Mouse (Mus musculus): ENCODE data around the gene Olfr729.

Gene Olfr729

DNA sequence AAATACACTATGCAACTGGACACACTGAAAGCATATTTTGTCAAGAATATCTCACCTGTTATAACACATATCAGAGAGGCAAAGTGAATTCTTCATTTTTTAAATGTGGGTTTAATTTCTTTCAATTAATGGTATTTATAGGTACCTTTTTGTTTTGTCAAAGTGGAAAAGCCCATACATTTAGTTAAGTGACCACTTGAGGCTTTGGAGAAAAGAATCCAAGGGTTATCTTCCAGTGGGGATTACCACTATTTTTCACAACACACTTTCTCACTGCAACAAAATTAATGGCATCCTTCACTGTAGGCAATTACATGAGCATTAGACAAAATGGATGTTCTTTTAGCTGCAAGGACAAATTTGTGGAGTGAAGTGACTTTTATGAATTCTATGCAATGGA, at the start of gene Olfr729:
Gene Olfr729, minus strand, starts transcription at position 101 of the 400 bp plus-strand sequence.
- in situ Hi-C loops (cut with MboI, MseI) = no loop called here

DNA sequence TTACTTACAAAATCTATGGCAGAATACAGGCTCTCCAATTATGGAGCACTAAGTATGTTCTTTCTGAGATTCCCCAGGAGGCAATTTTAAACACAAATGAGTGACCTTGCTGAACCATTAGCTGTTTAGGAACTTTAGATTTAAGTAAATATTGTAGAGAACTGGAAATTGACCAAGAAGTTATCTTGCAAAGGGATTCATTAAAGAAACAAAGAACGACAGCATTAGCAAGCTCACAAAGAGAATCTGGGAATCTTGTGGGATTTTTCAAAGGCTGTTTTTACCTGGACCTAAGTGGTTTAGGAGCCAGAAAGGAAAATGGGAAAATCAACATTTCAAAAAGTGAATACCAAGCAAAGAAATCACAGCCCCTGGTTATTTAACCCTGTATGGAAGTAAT, 35.4 kb upstream of the Olfr729 start, which contains the start of gene Olfr730:
Gene Olfr730, minus strand, starts transcription at position 101 of the 400 bp plus-strand sequence.
- in situ Hi-C loops (cut with MboI, MseI) = no loop called here

DNA sequence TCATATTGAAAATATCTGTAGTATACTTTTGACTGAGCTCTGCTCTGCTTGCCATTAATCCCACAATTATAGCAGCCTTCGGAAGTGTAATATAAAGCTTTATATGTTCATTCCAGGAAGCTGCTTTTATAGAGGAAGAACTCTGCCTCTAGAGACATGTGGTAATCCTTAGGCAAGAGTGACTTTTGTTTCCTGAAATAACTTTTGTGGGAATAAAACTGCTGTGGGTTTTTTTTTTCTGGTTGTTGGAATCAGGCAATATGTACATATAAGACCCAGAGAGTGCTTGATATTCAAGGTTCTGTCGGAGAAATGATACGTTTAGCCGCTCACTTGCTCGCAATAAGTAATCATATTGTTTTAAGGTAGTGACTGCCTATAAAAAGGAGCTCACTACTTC, 10.1 kb downstream of the Olfr729 start, which contains the start of gene Olfr728:
Gene Olfr728, minus strand, starts transcription at position 101 of the 400 bp plus-strand sequence.
- in situ Hi-C loops (cut with MboI, MseI) = no loop called here

- in situ Hi-C loops (cut with MboI, MseI) = no loop called here
Observed at GRCm38 (mm10) chr14:50122886-50123285, 29.8 kb downstream of the Olfr729 start, which contains the start of gene Olfr727. TSS of gene Olfr727 (plus strand) at chr14:50123186.
